Mouse (Mus musculus) heart, embryonic 16.5 days (tissue): ENCODE results near the gene Lrrc74a. TPM values are rescaled to one million over a fixed set of nuclear protein-coding genes. Genes with fewer than 3 reads are reported as not detected.

Experiments used
- ATAC-seq: fragments of 200-750 bp; cut with Nextera tagmentation; replicated peaks from 2 replicates; pipeline ENCODE4 v1.8.0; 2017; ENCODE audit warnings: moderate number of reproducible peaks; ENCODE audit not compliant: insufficient read depth, low FRiP score; ENCODE audit errors: extremely low read depth
- H3K27ac ChIP-seq: fragments of 300-500 bp; sonication (generic); 2 replicates; pipeline ENCODE4 v1.5.1; 2014; ENCODE audit warnings: mild to moderate bottlenecking, low read length, control low read depth, moderate library complexity
- H3K27me3 ChIP-seq: fragments of 300-500 bp; sonication (generic); 2 replicates; pipeline ENCODE4 v1.6.1; 2014; ENCODE audit warnings: low read length, mixed read lengths; ENCODE audit not compliant: control insufficient read depth, insufficient read depth
- H3K36me3 ChIP-seq: fragments of 300-500 bp; sonication (generic); 2 replicates; pipeline ENCODE4 v1.6.1; 2014; ENCODE audit not compliant: control insufficient read depth, insufficient read depth
- H3K4me1 ChIP-seq: fragments of 300-500 bp; sonication (generic); 2 replicates; pipeline ENCODE4 v1.6.1; 2014; ENCODE audit warnings: low read length, mixed read lengths; ENCODE audit not compliant: control insufficient read depth, insufficient read depth
- H3K4me2 ChIP-seq: fragments of 300-500 bp; sonication (generic); 2 replicates; pipeline ENCODE4 v1.6.1; 2014; ENCODE audit warnings: low read depth, mild to moderate bottlenecking, control low read depth, low read length
- H3K4me3 ChIP-seq: fragments of 300-500 bp; sonication (generic); 2 replicates; pipeline ENCODE4 v1.5.1; 2014; ENCODE audit warnings: mild to moderate bottlenecking, control low read depth, low read length
- H3K9ac ChIP-seq: fragments of 300-500 bp; sonication (generic); 2 replicates; pipeline ENCODE4 v1.6.1; 2014; ENCODE audit warnings: low read length, control low read depth
- H3K9me3 ChIP-seq: fragments of 300-500 bp; sonication (generic); replicated peaks from 2 replicates; pipeline ENCODE4 v1.6.1; 2016; ENCODE audit warnings: low read length; ENCODE audit not compliant: control insufficient read depth
- WGBS: fragments of 180-500 bp; shearing (Covaris S2); extraction: QIAGEN DNeasy Blood & Tissue Kit; methylation state at CpG from one replicate; pipeline ENCODE4 v1.1.7; 2014; 5-methylcytosine and 5-hydroxymethylcytosine counted together
- polyA plus RNA-seq: library from polyadenylated mRNA; unstranded; fragments of >200 nt; fragmentation: Nextera tagmentation; extraction: Ambion mirVana; gene quantifications from 2 replicates; pipeline ENCODE4 v1.2.1, GENCODE M21; 2015

Gene Lrrc74a
- polyA plus RNA-seq, 1 experiment from 2014 or later, result not detected

DNA sequence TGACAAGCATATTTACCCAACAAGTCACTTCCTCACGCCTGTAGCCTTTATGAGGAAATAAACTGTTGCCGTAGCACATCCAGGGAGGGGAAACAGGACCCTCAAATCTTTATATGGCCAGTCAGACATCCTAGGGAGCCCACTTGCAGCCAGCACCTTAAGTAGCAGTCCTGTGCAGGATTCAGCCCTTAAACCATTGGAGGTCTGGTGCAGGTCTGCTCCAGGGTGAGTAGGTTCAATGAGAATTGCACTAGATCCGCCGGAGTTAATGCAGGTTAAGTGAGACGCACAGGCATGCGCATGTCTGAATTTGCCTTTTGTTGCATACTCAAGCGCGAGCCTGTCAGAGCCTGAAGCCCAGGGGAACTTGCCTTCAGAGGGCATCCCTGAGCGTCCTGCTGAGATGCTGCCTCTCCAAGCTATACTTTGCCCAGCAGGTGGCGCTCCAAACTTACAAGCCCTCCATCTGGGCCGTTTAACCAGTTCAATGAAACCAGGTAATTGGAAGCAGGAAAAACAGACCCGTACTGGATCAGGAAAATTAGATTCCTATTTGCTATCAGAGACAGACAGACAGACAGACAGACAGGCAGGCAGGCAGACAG lies 37.8 kb downstream of the Lrrc74a start:
- no peak overlapping the region for H3K4me3 ChIP-seq
- H3K4me2 ChIP-seq, result no peak overlapping the region
- no peak overlapping the region for H3K27ac ChIP-seq
- H3K9me3 ChIP-seq, result no peaks in the 10 kb centered on the region
- ATAC-seq, result peak; percentile 58; the same call in 1 of the 2 replicates
- H3K36me3 ChIP-seq, result no peaks in the 10 kb centered on the region
- peaks cover 40% of the 10 kb centered on the region for H3K4me1 ChIP-seq
- H3K9ac ChIP-seq, result no peak overlapping the region
- 12% methylated on average over 12 of the region's 12 CpGs for WGBS
- H3K27me3 ChIP-seq, result no peaks in the 10 kb centered on the region

DNA sequence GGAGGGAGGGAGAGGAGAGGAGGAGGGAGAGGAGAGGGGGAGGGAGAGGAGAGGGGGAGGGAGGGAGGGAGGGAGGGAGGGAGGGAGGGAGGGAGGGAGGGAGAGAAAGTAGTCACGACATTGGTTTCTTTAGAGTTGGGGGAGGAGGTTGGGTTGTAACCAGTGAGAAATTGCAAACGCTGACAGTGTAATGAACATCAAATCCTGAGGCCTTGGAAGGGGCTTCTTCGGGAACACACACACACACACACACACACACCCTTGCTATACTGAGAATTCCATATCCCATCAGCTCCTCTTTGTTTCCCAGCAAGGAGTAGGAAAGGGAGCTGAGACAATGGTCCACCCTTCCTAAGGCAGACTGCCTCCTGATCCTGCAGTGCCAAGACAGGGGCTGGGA lies 38.4 kb downstream of the Lrrc74a start:
- no peak overlapping the region for H3K27ac ChIP-seq
- no peaks in the 10 kb centered on the region for H3K9me3 ChIP-seq
- 39% methylated on average over 3 of the region's 3 CpGs for WGBS
- no peaks in the 10 kb centered on the region for H3K36me3 ChIP-seq
- no peak overlapping the region for H3K4me3 ChIP-seq
- no peak overlapping the region for H3K9ac ChIP-seq
- H3K4me2 ChIP-seq, result no peak overlapping the region
- ATAC-seq, result no peak
- H3K4me1 ChIP-seq, result peaks cover 40% of the 10 kb centered on the region
- H3K27me3 ChIP-seq, result no peaks in the 10 kb centered on the region

GRCm38 (mm10) chr12:86775561-86776280 lies 41.6 kb downstream of the Lrrc74a start:
- H3K9me3 ChIP-seq, result no peaks in the 10 kb centered on the region
- 33% methylated on average over 7 of the region's 7 CpGs for WGBS
- H3K36me3 ChIP-seq, result no peaks in the 10 kb centered on the region
- H3K27ac ChIP-seq, result peak overlapping the region; percentile 87
- H3K4me3 ChIP-seq, result no peak overlapping the region
- H3K9ac ChIP-seq, result peak overlapping the region; percentile 7
- ATAC-seq, result peak; percentile 72
- no peaks in the 10 kb centered on the region for H3K27me3 ChIP-seq
- H3K4me2 ChIP-seq, result no peak overlapping the region
- H3K4me1 ChIP-seq, result peaks cover 27% of the 10 kb centered on the region

GRCm38 (mm10) chr12:86776341-86776860 lies 42.2 kb downstream of the Lrrc74a start:
- WGBS, result 77% methylated on average over 7 of the region's 7 CpGs
- no peak for ATAC-seq
- no peaks in the 10 kb centered on the region for H3K9me3 ChIP-seq
- H3K9ac ChIP-seq, result no peak overlapping the region; the same call in none of the 2 replicates
- no peaks in the 10 kb centered on the region for H3K36me3 ChIP-seq
- no peak overlapping the region for H3K4me3 ChIP-seq
- H3K4me1 ChIP-seq, result peaks cover 24% of the 10 kb centered on the region
- no peaks in the 10 kb centered on the region for H3K27me3 ChIP-seq
- H3K27ac ChIP-seq, result peak overlapping the region; percentile 87
- no peak overlapping the region for H3K4me2 ChIP-seq

- 84% methylated on average over 4 of the region's 4 CpGs for WGBS
- Histone ChIP-seq H3K9me3 (no peaks in the 10 kb centered on the region), H3K27me3 (no peaks in the 10 kb centered on the region), H3K4me3 (no peak overlapping the region), H3K27ac (no peak overlapping the region), H3K4me2 (no peak overlapping the region), H3K4me1 (peaks cover 23% of the 10 kb centered on the region), H3K36me3 (no peaks in the 10 kb centered on the region), H3K9ac (no peak overlapping the region)
- no peak for ATAC-seq
Observed at GRCm38 (mm10) chr12:86778531-86778930, 44.4 kb downstream of the Lrrc74a start.

DNA sequence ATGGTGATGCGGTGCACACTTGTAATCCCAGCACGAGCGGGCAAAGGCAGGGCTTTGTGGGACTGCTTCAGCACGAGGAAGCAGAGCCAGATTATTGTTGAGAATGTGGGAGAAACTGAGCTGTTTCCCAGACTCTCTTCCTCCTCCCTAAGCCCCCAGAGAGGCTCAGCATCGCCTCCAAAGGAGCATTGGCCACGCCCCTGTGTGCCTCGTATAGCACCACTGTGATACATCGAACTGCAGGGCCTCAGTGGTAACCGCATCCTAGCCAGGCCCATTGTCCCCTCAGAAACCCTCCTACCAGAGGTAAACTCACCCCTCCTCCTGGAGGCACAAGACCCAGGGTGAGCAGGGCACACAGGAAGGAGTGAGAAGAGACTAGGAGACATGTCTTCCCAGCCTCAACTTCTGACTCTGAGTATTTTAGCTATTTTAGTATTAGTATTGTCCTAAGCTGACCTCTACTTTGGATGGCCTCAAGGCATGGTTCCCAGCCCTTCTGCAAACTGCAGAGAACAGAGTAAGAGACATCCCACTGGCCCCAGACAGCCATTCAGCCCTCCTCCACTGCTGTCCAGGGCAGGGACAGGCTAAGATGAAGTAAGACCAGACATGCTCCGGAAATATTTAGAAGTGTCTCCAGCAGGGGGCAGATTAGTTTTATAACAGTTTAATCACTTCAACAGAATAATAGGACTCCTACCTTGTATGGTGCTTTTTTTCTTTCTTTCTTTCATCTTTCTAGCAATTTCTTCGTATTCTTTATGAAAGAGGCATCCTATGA lies 45.2 kb downstream of the Lrrc74a start:
- H3K27ac ChIP-seq, result no peak overlapping the region
- ATAC-seq, result 0 out of 2 replicates have a peak, but pooled peaks have one; percentile 30

GRCm38 (mm10) chr12:86781654-86782202 lies 47.6 kb downstream of the Lrrc74a start:
- H3K4me3 ChIP-seq, result no peak overlapping the region
- no peaks in the 10 kb centered on the region for H3K9me3 ChIP-seq
- no peaks in the 10 kb centered on the region for H3K36me3 ChIP-seq
- H3K4me1 ChIP-seq, result peaks cover 21% of the 10 kb centered on the region
- H3K27ac ChIP-seq, result peak overlapping the region; percentile 55
- 32% methylated on average over 6 of the region's 6 CpGs for WGBS
- no peak; the same call in 1 of the 2 replicates for ATAC-seq
- H3K27me3 ChIP-seq, result no peaks in the 10 kb centered on the region
- H3K4me2 ChIP-seq, result no peak overlapping the region
- H3K9ac ChIP-seq, result no peak overlapping the region

More for the DNA sequence above, 45.2 kb downstream of the Lrrc74a start:
- H3K4me2 ChIP-seq, result no peak overlapping the region
- no peaks in the 10 kb centered on the region for H3K9me3 ChIP-seq
- H3K36me3 ChIP-seq, result no peaks in the 10 kb centered on the region
- H3K27me3 ChIP-seq, result no peaks in the 10 kb centered on the region
- no peak overlapping the region for H3K9ac ChIP-seq
- H3K4me3 ChIP-seq, result no peak overlapping the region
- peaks cover 23% of the 10 kb centered on the region for H3K4me1 ChIP-seq
- 64% methylated on average over 11 of the region's 11 CpGs for WGBS

DNA sequence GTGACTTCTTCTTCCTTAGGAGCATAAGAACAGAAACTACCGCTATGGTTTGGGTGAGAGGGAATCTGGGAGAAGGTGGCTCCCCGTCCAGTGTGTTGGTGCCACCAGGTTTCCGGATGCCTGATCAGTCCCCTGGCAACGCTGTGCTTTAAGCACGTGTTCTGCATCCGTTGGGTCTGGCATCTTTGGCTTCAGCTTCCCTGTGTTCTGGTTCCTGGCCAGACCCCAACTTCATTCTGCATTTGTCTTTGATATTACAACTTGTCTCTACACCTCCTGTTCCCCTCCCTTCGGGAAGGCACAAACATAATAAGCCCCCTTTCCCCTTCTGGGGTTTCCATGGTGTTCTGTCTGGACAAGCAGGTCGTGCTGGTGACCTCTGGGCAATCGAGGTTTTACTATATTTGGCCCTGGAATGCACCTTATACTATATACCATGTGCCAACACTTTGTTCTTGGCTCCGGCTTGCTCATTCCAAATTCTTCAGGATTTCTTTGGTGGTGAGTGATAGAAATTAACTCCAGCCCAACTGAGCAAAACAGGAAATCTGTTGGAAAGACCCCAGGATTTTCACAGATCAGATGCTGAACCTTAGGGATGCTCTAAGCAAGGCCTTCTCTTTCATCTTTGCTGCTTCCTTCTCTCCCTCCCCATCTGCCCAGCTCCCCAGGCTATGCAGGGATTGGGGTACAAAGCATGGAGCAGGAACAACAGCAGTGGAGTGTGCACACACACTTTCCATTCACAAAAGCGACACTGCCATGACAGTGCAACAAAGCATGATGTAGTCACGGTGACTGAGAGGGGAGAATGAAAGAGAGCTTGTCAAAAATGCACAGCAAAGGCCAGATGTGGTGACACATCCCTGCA lies 52.2 kb downstream of the Lrrc74a start:
- H3K4me1 ChIP-seq, result peaks cover 36% of the 10 kb centered on the region
- H3K9ac ChIP-seq, result no peak overlapping the region
- peak overlapping the region; percentile 51 for H3K27ac ChIP-seq
- WGBS, result 37% methylated on average over 12 of the region's 12 CpGs
- no peaks in the 10 kb centered on the region for H3K9me3 ChIP-seq
- peak; percentile 40; the same call in 1 of the 2 replicates for ATAC-seq
- no peak overlapping the region for H3K4me3 ChIP-seq
- no peak overlapping the region for H3K4me2 ChIP-seq
- H3K27me3 ChIP-seq, result no peaks in the 10 kb centered on the region
- H3K36me3 ChIP-seq, result no peaks in the 10 kb centered on the region
